Mouse (Mus musculus): Measurements from ENCODE around the gene Sec24b. TPM values are rescaled to one million over a fixed set of nuclear protein-coding genes. Genes with fewer than 3 reads are reported as not detected.

Gene Sec24b
- 38.6 and 52.1 TPM in 2 replicates for polyA plus RNA-seq (2012; rRNA removed)

DNA sequence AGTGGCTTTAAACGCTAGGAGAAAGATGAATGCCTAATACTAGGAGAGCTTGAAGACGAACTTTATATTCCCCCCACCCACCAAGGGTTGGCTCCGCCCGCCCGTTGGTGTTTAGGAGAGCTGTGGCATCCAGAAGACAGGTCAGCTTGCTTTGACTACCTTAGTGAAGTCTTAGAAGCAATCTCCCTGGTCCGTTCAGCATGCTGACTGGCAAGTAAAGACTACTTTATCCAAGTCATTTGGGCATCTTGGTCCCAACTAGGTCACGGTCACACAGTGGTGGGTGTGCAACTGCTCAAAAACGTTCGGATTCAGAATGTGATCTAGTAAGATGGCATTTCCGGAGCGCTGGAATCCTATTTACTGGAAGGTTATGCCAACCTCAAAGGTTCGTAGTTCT is at the start of gene Sec24b:
Sec24b (minus strand) TSS at position 273 of the 400 bp plus-strand sequence.
- no peak for DNase-seq (ENCODE audit: low read depth)

- no peak for DNase-seq (ENCODE audit: low read depth)
These were observed 43.1 kb upstream of the Sec24b start for GRCm38 (mm10) chr3:130104471-130104870.

GRCm38 (mm10) chr3:130103486-130103885 is 42.1 kb upstream of the Sec24b start:
- no peak for DNase-seq (ENCODE audit: low read depth)

DNA sequence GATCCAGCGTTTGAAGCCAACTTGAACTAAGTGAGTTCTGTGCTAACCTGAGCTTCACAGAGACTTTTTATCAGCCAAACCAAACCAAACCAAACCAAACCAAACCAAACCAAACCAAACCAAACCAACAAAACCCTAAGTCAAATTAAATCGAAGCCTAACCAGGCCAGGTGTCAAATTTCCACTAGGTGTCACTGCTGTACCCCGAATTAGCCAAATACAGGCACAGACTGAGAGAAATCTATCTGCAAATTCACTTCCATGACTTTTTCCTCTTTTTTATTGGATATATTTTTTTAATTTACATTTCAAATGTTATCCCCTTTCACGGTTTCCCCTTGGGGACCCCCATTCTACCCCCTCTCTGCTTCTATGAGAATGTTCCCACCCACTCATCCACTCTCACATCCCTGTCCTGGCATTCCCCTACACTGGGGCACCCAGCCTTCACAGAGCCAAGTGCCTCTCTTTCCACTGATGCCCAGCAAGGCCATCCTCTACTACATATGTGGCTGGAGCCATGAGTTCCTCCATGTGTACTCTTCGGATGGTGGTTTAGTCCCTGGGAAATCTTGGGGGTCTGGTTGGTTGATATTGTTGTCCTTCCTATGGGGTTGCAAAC is 33.9 kb upstream of the Sec24b start:
- DNase-seq (ENCODE audit: low read depth): no peak

DNA sequence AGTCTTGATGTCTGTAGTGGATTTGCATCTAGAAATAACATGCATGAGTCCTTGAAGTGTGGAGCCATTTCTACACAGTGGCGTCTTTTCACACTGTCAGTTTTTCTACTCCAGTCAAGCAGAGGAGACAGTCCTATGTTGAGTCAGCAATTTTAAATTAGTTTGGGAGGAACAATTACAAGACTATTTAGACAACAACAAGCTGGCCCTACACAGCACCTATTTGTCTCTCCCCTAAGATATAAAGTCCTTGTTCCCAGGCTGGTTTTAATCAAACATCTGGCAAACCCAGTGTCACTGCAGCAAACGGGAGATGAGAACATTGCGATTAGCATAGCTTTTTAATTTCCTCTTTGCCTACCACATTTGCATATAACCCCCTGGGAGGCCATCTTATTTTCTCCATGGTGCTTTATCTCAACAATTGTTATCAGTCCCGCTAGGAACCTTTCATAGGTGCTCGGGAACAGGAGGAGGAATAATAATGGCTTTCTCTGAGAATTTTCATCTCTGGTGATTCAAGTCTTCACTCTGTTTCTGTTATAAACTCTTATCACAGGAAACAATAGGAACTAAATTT is 32.9 kb upstream of the Sec24b start:
- DNase-seq (ENCODE audit: low read depth): no peak

DNA sequence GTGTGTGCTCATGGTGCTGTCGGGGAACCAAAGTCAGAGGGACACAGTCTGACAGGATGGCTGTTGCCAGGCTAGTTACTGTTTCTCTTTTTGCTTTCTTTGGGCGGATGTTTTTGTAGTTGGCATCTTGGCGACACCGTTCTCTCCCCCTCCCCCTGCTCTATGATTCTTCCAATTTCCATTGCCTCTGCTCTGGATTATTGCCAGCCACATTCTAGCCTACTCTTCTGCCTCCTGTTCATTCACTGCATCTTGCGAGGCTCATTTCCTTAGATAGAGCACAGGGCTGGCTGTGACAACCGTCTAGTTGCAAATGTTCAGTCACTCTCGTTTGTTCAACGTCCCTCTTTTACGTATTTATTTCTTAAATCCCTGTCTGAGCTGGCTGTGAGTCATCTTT is 29.1 kb upstream of the Sec24b start:
- DNase-seq (ENCODE audit: low read depth): no peak

DNA sequence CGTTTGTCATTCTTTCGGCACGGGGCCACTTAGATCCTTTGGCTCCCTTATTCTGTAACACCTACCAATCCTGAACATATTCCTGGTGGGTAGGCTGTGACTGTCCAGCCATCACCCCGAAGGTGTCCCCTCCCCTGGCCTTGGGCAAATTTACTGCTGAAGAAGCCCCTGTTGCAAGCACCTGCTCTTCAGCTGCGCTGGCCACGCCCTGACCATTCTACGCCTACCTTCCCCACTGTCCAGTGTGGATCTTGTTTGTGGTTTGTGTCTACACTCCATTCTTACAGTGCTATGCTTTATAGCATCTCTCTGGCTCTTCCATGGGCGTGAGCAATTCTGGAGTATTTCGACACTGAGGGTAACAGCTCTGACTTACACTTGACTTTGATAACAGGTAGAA is 27.3 kb upstream of the Sec24b start:
- no peak for DNase-seq (ENCODE audit: low read depth)

DNA sequence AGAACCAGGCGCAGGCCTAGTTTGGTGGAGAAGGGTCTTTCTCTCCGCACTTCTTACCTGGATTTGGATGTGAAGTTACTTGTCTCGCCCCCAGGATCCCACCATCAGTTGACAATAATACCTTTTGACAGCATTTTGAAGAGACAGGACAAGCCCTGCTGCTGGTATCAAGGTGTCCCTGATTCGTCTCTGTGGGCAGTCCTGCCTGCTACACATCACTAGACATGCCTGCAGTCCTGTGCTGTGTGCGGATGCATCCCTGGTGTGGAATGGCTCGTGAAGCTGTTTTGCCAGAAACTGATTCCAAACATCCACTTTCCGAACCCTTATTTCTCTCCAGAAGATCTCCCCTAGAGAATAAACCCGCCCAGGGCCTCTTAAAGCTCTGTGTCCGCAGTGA is 26.1 kb upstream of the Sec24b start:
- no peak for DNase-seq (ENCODE audit: low read depth)

- DNase-seq (ENCODE audit: low read depth): no peak
These were observed 25.2 kb upstream of the Sec24b start for GRCm38 (mm10) chr3:130086372-130087080.

GRCm38 (mm10) chr3:130083312-130083711 is 22.0 kb upstream of the Sec24b start:
- no peak for DNase-seq (ENCODE audit: low read depth)

DNA sequence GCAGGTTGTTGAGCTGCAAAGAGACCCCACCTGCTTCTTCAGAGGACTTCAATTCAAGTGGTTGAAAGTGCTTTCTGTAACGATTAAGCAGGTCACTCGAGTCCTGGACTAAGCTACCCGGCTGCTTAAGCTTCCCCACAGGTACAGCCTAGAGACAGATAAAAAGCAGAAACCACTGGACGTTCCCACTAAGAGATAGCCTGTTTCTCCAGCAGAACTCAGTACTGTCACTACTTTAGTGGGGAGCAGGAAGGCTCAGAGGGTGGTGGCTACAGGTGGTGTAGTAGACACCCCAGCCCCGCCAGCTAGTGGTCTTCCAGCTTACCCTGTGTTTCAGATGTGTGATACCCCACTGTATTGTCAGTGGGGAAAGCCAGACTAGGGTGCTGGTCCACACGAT is 19.3 kb upstream of the Sec24b start:
- DNase-seq (ENCODE audit: low read depth): no peak

- DNase-seq (ENCODE audit: low read depth): no peak
These were observed 18.4 kb upstream of the Sec24b start for GRCm38 (mm10) chr3:130079794-130080193.

GRCm38 (mm10) chr3:130077291-130077690 is 15.9 kb upstream of the Sec24b start:
- no peak for DNase-seq (ENCODE audit: low read depth)

GRCm38 (mm10) chr3:130075746-130076145 is 14.4 kb upstream of the Sec24b start:
- no peak for DNase-seq (ENCODE audit: low read depth)

GRCm38 (mm10) chr3:130073085-130073484 is 11.7 kb upstream of the Sec24b start:
- no peak for DNase-seq (ENCODE audit: low read depth)

DNA sequence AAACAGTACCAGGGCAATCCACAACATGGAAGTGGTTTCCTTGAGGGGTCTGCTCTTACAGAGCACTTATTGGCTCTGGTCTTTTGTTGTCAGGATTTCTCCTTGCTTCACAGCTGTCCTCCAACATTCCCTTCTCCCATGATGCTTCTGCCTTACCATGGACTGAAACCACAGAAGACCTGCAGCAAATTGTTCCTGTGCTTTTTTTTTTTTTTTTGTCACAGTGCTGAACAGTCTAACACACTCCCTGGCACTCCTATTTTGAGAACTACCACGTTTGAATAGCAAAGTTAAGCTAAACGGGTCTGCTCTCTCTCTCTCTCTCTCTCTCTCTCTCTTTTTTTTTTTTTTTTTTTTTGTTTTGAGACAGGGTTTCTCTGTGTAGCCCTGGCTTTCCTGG is 10.6 kb upstream of the Sec24b start:
- DNase-seq (ENCODE audit: low read depth): no peak

DNA sequence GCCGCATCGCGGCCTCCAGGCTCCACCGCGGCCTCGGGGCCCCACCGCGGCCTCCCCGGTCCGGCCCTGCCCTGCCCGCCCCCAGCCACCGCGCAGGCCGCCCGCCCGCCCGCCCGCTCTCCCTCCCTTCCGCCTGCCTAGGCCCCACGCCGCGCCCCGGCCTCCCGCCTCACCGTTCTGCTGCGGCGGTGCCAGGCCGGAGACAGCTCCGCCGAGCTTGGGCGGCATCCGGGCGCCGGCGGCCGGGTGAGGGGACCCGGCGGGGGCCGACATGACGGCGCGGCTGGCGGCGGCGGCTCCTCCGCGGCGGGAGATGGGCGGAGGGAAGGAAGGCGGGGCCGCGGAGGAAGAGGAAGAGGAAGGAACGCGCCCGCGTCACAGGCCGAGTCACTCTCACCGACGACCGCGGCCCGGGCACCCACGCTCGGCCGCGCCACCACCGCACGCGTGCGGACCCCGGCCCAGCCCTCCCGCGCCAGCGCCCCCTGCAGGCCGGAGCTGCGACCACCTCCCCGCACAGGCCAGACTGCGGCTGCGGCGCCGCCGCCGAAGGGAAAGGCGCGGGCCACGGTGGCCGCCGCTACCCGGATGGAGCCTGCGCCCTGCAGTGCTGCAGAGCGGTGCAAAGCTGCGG is 840 bp downstream of the Sec24b start:
- no peak for DNase-seq (ENCODE audit: low read depth)

GRCm38 (mm10) chr3:130059805-130060395 is 1.5 kb downstream of the Sec24b start:
- no peak for DNase-seq (ENCODE audit: low read depth)

- no peak for DNase-seq (ENCODE audit: low read depth)
These were observed 2.9 kb downstream of the Sec24b start for GRCm38 (mm10) chr3:130058488-130058887.

GRCm38 (mm10) chr3:130057569-130058345 is 3.6 kb downstream of the Sec24b start:
- no peak for DNase-seq (ENCODE audit: low read depth)

Data from gonadal fat pad, adult 2 months (tissue).